Comparison of ENCODE assay signal across 11 mouse cellular contexts in the genomic region with DNA sequence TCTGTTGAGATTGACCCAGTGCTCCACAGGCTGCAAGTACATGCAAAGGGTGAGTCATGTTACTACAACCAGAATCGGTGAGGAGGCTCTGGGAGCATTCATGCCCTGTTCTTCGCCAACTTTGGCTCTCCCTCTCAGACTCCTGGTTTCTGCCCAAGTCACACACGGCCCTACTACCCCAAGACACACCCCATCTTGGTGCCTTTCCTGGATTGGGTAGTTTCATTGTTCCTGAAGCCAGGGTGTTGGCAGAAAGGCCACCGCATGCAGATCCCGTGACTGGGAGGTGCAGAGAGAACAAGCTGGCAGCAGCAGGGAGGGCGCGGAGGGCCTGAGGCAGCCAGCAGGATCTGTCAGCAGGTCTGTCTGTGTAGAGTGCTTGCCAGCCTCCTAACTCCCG.
A peak's percentile ranks its signal among the peaks of the same experiment; 100 is the strongest.
DNase-seq lines count a peak whose midpoint lies in the region; ATAC-seq and TF ChIP-seq lines count a peak whose summit lies in the region.
"Had no signal": no experiment of that assay in that cellular context is flagged by ENCODE, and none has a peak within 500 bp of the region (broad histone marks: within the 10 kb centered on the region; RNA-seq: fewer than 3 reads in every experiment).

No protein-coding gene starts in this region.

- WGBS in lung, postnatal 0 days, result 49% methylated on average over 8 of the region's 8 CpGs

- peaks cover 17% of the 10 kb centered on the region for H3K4me1 ChIP-seq in lung, postnatal 0 days (ENCODE audit: insufficient read depth, low read depth, low read length)

- H3K27ac ChIP-seq in lung, postnatal 0 days (ENCODE audit: low read length), result 0 out of 2 replicates have a peak overlapping the region, but pooled peaks have one; percentile 6
- H3K27ac ChIP-seq: hindbrain, embryonic 15.5 days had no signal

- ATAC-seq in lung, postnatal 0 days, result peak; percentile 64
- no peak for ATAC-seq in frontal cortex, adult (ENCODE audit: low TSS enrichment)

- H3K27me3 ChIP-seq in lung, postnatal 0 days (replicated peaks; ENCODE audit: insufficient read depth, low read length), result no peaks in the 10 kb centered on the region
- H3K27me3 ChIP-seq: hindbrain, embryonic 15.5 days had no signal

- TF ChIP-seq CTCF in lung, postnatal 0 days (IDR thresholded peaks at IDR 0.05), result no peak

- DNase-seq in adrenal gland, postnatal 14 days, result peak; percentile 66
- no peak for DNase-seq in adrenal gland, adult 18-20 months (ENCODE audit: low spot score in 2 of 2)
- DNase-seq in left cerebral cortex, postnatal 4 days, result peak; percentile 56
- no peak for DNase-seq in left cerebral cortex, adult 8-10 months (ENCODE audit: low spot score in 2 of 2)
- DNase-seq in heart, adult 9 months (ENCODE audit: low spot score in 2 of 2), result peak; percentile 75 to 82
- DNase-seq in lung, postnatal 0 days (ENCODE audit: low spot score), result peak; percentile 75
- no peak for DNase-seq in natural killer cell, adult 2 months (ENCODE audit: low spot score in 2 of 2)
- DNase-seq: lung, embryonic 14.5 days; retina, postnatal 1 day had no signal

- no peak overlapping the region for H3K4me3 ChIP-seq in lung, postnatal 0 days (ENCODE audit: low read depth, low read length)
- H3K4me3 ChIP-seq: hindbrain, embryonic 15.5 days had no signal

- no peaks in the 10 kb centered on the region for H3K9me3 ChIP-seq in lung, postnatal 0 days (ENCODE audit: low read length)
- H3K9me3 ChIP-seq: hindbrain, embryonic 15.5 days had no signal

- no peak for TF ChIP-seq EP300 in lung, postnatal 0 days (IDR thresholded peaks at IDR 0.05)

- H3K4me2 ChIP-seq in lung, postnatal 0 days (replicated peaks; ENCODE audit: low read depth, low read length), result no peak overlapping the region
- H3K4me2 ChIP-seq: hindbrain, embryonic 15.5 days; lung, embryonic 14.5 days had no signal

- no peak overlapping the region for H3K9ac ChIP-seq in lung, postnatal 0 days (replicated peaks; ENCODE audit: low read depth)
- H3K9ac ChIP-seq: hindbrain, embryonic 15.5 days; lung, embryonic 14.5 days had no signal

- intact Hi-C loops in left cerebral cortex, postnatal 4 days (cut with DNase I), result no loop called here

- no peaks in the 10 kb centered on the region for H3K36me3 ChIP-seq in lung, postnatal 0 days (ENCODE audit: insufficient read depth, low read length)
- H3K36me3 ChIP-seq: hindbrain, embryonic 15.5 days had no signal

Comparison
In these comparisons a context has a peak if more than half of its experiments do, and no peak if none do; other contexts are left out.
1. DNase-seq: peak in adrenal gland, postnatal 14 days (single experiment), left cerebral cortex, postnatal 4 days (single experiment), heart, adult 9 months (2 of 2) and lung, postnatal 0 days (single experiment); none in adrenal gland, adult 18-20 months (0 of 2), left cerebral cortex, adult 8-10 months (0 of 2) and natural killer cell, adult 2 months (0 of 2).